Mouse (Mus musculus) embryonic fibroblast, embryonic 13.5 days (primary cell): ENCODE results near the gene Sarnp.

Experiments used
- CTCF ChIP-seq: IDR thresholded peaks from 2 replicates; pipeline ENCODE4 v1.5.1; 2011; ENCODE audit warnings: mild to moderate bottlenecking, control low read depth, low read length, moderate library complexity, borderline replicate concordance; ENCODE audit not compliant: insufficient read depth
- POLR2A ChIP-seq: IDR thresholded peaks from 2 replicates; pipeline ENCODE4 v1.6.1; 2011; ENCODE audit warnings: low read depth, mild to moderate bottlenecking, control low read depth, low read length, moderate library complexity

GRCm38 (mm10) chr10:128861176-128861575 is 44.0 kb downstream of the Sarnp start:
- no peak for TF ChIP-seq CTCF
- no peak for TF ChIP-seq POLR2A
